In the genomic region with DNA sequence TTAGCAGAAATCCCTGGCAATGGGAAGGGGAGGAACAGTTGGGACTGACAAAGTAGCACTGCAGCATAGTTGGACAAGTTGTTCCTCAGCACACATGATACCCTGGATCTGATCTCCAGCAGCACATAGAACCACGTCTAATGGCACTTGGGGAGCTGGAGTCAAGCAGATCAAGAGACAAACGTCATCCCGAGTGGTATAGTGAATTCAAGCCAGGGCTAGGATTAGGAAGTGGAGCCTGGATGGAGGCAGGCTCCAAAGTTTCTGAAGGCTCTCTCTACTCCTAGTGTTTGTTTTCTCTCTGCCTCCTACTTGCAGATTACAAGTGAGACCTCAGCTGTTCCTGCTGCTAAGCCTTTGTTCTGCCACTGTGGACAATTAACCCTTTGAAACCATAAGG, we compare ENCODE assay signal across 23 mouse cellular contexts. TPM values are rescaled to one million over a fixed set of nuclear protein-coding genes. Genes with fewer than 3 reads are reported as not detected.
DNase-seq lines count a peak whose midpoint lies in the region; ATAC-seq and TF ChIP-seq lines count a peak whose summit lies in the region.
"Had no signal": no experiment of that assay in that cellular context is flagged by ENCODE, and none has a peak within 500 bp of the region (broad histone marks: within the 10 kb centered on the region; RNA-seq: fewer than 3 reads in every experiment).

No protein-coding gene starts in this region.

- DNase-seq in heart, adult 11 months = peak; percentile 93
- DNase-seq in heart, postnatal 4 days = no peak
- DNase-seq in heart, postnatal 36 days = no peak
- peak; percentile 52 for DNase-seq in lung, postnatal 0 days (ENCODE audit: low spot score)
- DNase-seq in lung, adult 2 months = no peak
- DNase-seq: adrenal gland, postnatal 25 days; cerebellum, adult 9-10 months; gastrocnemius, postnatal 14 days; kidney, postnatal 25 days; liver, embryonic 13.5 days; right cerebral cortex, postnatal 14 days; spleen, adult 18-20 months; thymus, postnatal 14 days had no signal

- H3K27me3 ChIP-seq in heart, embryonic 14.5 days (ENCODE audit: control insufficient read depth, insufficient read depth, low read length) = no peaks in the 10 kb centered on the region
- no peaks in the 10 kb centered on the region for H3K27me3 ChIP-seq in lung, postnatal 0 days (replicated peaks; ENCODE audit: insufficient read depth, low read length)
- no peaks in the 10 kb centered on the region for H3K27me3 ChIP-seq in midbrain, embryonic 16.5 days (ENCODE audit: control insufficient read depth, insufficient read depth, low read depth, low read length)
- H3K27me3 ChIP-seq: hindbrain, embryonic 15.5 days; liver, embryonic 13.5 days; midbrain, embryonic 13.5 days; neural tube, embryonic 12.5 days had no signal

- TF ChIP-seq POLR2A in lung, adult 2 months (IDR thresholded peaks at IDR 0.05; ENCODE audit: borderline replicate concordance, extremely low read depth, low read depth, low read length) = no peak

- peaks cover 37% of the 10 kb centered on the region for H3K36me3 ChIP-seq in heart, embryonic 14.5 days (ENCODE audit: control insufficient read depth, insufficient read depth, low read length)
- no peaks in the 10 kb centered on the region for H3K36me3 ChIP-seq in lung, postnatal 0 days (ENCODE audit: insufficient read depth, low read length)
- no peaks in the 10 kb centered on the region for H3K36me3 ChIP-seq in midbrain, embryonic 16.5 days (ENCODE audit: control insufficient read depth, insufficient read depth, low read length)
- H3K36me3 ChIP-seq: forebrain, embryonic 10.5 days; hindbrain, embryonic 15.5 days; liver, embryonic 13.5 days had no signal

- WGBS in heart, embryonic 14.5 days = 8% methylated on average over 3 of the region's 3 CpGs
- 19% methylated on average over 3 of the region's 3 CpGs for WGBS in lung, postnatal 0 days
- WGBS in lung, adult 2 months = 25% methylated on average over 3 of the region's 3 CpGs
- WGBS in midbrain, embryonic 16.5 days = 18% methylated on average over 3 of the region's 3 CpGs

- H3K27ac ChIP-seq in heart, embryonic 14.5 days (replicated peaks in 1 of 2; ENCODE audit: control insufficient read depth in 1 of 2, insufficient read depth in 1 of 2, low read depth in 2 of 2, low read length in 2 of 2) = peak overlapping the region; percentile 5 to 42
- H3K27ac ChIP-seq in lung, postnatal 0 days (ENCODE audit: low read length) = peak overlapping the region; percentile 59
- no peak overlapping the region for H3K27ac ChIP-seq in midbrain, embryonic 16.5 days (ENCODE audit: low read length)
- H3K27ac ChIP-seq: forebrain, embryonic 10.5 days; hindbrain, embryonic 15.5 days; liver, embryonic 13.5 days; midbrain, embryonic 13.5 days; neural tube, embryonic 12.5 days had no signal

- no peak overlapping the region for H3K4me2 ChIP-seq in heart, embryonic 14.5 days (ENCODE audit: low read length)
- no peak overlapping the region for H3K4me2 ChIP-seq in lung, postnatal 0 days (replicated peaks; ENCODE audit: low read depth, low read length)
- no peak overlapping the region for H3K4me2 ChIP-seq in midbrain, embryonic 16.5 days (ENCODE audit: low read length)
- H3K4me2 ChIP-seq: hindbrain, embryonic 15.5 days; liver, embryonic 13.5 days; midbrain, embryonic 13.5 days; neural tube, embryonic 12.5 days had no signal

- H3K9me3 ChIP-seq in heart, embryonic 14.5 days (ENCODE audit: control insufficient read depth, low read length) = no peaks in the 10 kb centered on the region
- no peaks in the 10 kb centered on the region for H3K9me3 ChIP-seq in lung, postnatal 0 days (ENCODE audit: low read length)
- H3K9me3 ChIP-seq in midbrain, embryonic 16.5 days (replicated peaks; ENCODE audit: control insufficient read depth, low read length, poor library complexity, severe bottlenecking) = no peaks in the 10 kb centered on the region
- H3K9me3 ChIP-seq: forebrain, embryonic 10.5 days; hindbrain, embryonic 15.5 days; liver, embryonic 13.5 days; megakaryocyte, embryonic 14.5 days; midbrain, embryonic 13.5 days; neural tube, embryonic 12.5 days had no signal

- H3K9ac ChIP-seq in heart, embryonic 14.5 days (ENCODE audit: low read length) = no peak overlapping the region
- no peak overlapping the region for H3K9ac ChIP-seq in lung, postnatal 0 days (replicated peaks; ENCODE audit: low read depth)
- no peak overlapping the region for H3K9ac ChIP-seq in midbrain, embryonic 16.5 days (ENCODE audit: low read depth, low read length)
- H3K9ac ChIP-seq: hindbrain, embryonic 15.5 days; liver, embryonic 13.5 days; midbrain, embryonic 13.5 days; neural tube, embryonic 12.5 days had no signal

- H3K4me1 ChIP-seq in heart, embryonic 14.5 days (ENCODE audit: control insufficient read depth in 2 of 2, insufficient read depth in 2 of 2, low read length in 2 of 2) = peaks cover 27 to 73% of the 10 kb centered on the region in 2 experiments
- peaks cover 21% of the 10 kb centered on the region for H3K4me1 ChIP-seq in lung, postnatal 0 days (ENCODE audit: insufficient read depth, low read depth, low read length)
- peaks cover 56% of the 10 kb centered on the region for H3K4me1 ChIP-seq in lung, adult 2 months (ENCODE audit: control insufficient read depth, insufficient read depth, low read length)
- peaks cover 12% of the 10 kb centered on the region for H3K4me1 ChIP-seq in midbrain, embryonic 16.5 days (ENCODE audit: control insufficient read depth, insufficient read depth, low read length)
- H3K4me1 ChIP-seq: liver, embryonic 13.5 days; megakaryocyte, embryonic 14.5 days; neural tube, embryonic 12.5 days had no signal

- H3K4me3 ChIP-seq in heart, embryonic 14.5 days (ENCODE audit: control insufficient read depth in 1 of 2, insufficient read depth in 1 of 2, low read depth in 1 of 2, low read length in 2 of 2) = no peak overlapping the region
- no peak overlapping the region for H3K4me3 ChIP-seq in lung, postnatal 0 days (ENCODE audit: low read depth, low read length)
- no peak overlapping the region for H3K4me3 ChIP-seq in lung, adult 2 months (replicated peaks; ENCODE audit: extremely low read depth, low read depth, low read length)
- H3K4me3 ChIP-seq in midbrain, embryonic 16.5 days (ENCODE audit: low read depth, low read length) = no peak overlapping the region
- H3K4me3 ChIP-seq: forebrain, embryonic 10.5 days; hindbrain, embryonic 15.5 days; liver, embryonic 13.5 days; megakaryocyte, embryonic 14.5 days; midbrain, embryonic 13.5 days; neural tube, embryonic 12.5 days had no signal

- no peak for TF ChIP-seq EP300 in lung, postnatal 0 days (IDR thresholded peaks at IDR 0.05)

- no peak for ATAC-seq in heart, embryonic 14.5 days (ENCODE audit: insufficient number of reproducible peaks, insufficient read depth, low FRiP score, low read depth)
- peak; percentile 18; the same call in 1 of the 2 replicates for ATAC-seq in lung, postnatal 0 days
- no peak for ATAC-seq in midbrain, embryonic 16.5 days
- ATAC-seq: CD4-positive, CD25-positive, alpha-beta regulatory T cell, adult 4 months; forebrain, embryonic 16.5 days; intestine, embryonic 16.5 days; midbrain, embryonic 13.5 days had no signal

- intact Hi-C loops in heart, postnatal 36 days (cut with DNase I) = loop anchor here (10.0 kb wide), 1 partner anchor 534 kb away; the partner anchor contains the start of gene Psme4

- TF ChIP-seq CTCF in lung, postnatal 0 days (IDR thresholded peaks at IDR 0.05) = no peak
- no peak for TF ChIP-seq CTCF in lung, adult 2 months (IDR thresholded peaks at IDR 0.05; ENCODE audit: insufficient read depth, low read length)

RNA-seq across cellular contexts. Expression of gene Sptbn1, which starts 27.1 kb away (rescaled TPM):
- 100 to 1,000 TPM; 571 to 581 TPM for total RNA-seq in heart, postnatal 4 days (2021)
- polyA plus RNA-seq in heart, embryonic 14.5 days (2014; fragmentation: Nextera tagmentation; extraction: Ambion mirVana) = 209 and 215 TPM in 2 replicates
- total RNA-seq in heart, postnatal 36 days (2021) = 100 to 1,000 TPM; 527 to 592 TPM
- 220 and 256 TPM in 2 replicates for polyA plus RNA-seq in lung, postnatal 0 days (2015; fragmentation: Nextera tagmentation; extraction: Ambion mirVana)
- polyA plus RNA-seq in lung, adult 2 months (2012; rRNA removed) = 222 and 294 TPM in 2 replicates
- polyA plus RNA-seq in midbrain, embryonic 16.5 days (2015; fragmentation: Nextera tagmentation; extraction: Ambion mirVana) = 185 TPM in 2 replicates

Comparison
In these comparisons a context has a peak if more than half of its experiments do, and no peak if none do; other contexts are left out.
1. DNase-seq: peak in heart, adult 11 months (single experiment) and lung, postnatal 0 days (single experiment); none in heart, postnatal 4 days (single experiment), heart, postnatal 36 days (0 of 2) and lung, adult 2 months (single experiment).